Mouse (Mus musculus): Measurements from ENCODE around the gene Gmeb2.

- no peak for TF ChIP-seq POLR2A (IDR thresholded peaks at IDR 0.05; ENCODE audit: insufficient read depth, low read depth, low read length)
- TF ChIP-seq CTCF (IDR thresholded peaks at IDR 0.05; ENCODE audit: insufficient read depth, low read depth, low read length): no peak
These were observed 45.5 kb downstream of the Gmeb2 start for GRCm38 (mm10) chr2:181242314-181242665.
